Mouse (Mus musculus) olfactory bulb, adult 2 months (tissue): ENCODE data around the gene Il1r1.

Experiments
- CTCF ChIP-seq: fragments of 200-500 bp; IDR thresholded peaks from 2 replicates; pipeline ENCODE4 v1.5.1; 2012; ENCODE audit warnings: low read depth, mild to moderate bottlenecking, low read length, moderate library complexity; ENCODE audit not compliant: insufficient read depth
- POLR2A ChIP-seq: fragments of 200-500 bp; IDR thresholded peaks from 2 replicates; pipeline ENCODE4 v1.6.1; 2012; ENCODE audit warnings: mild to moderate bottlenecking, low read depth, low read length, moderate library complexity; ENCODE audit not compliant: insufficient read depth

- no peak for TF ChIP-seq CTCF
- TF ChIP-seq POLR2A, result no peak
Measured at GRCm38 (mm10) chr1:40355904-40356521, 131.1 kb downstream of the Il1r1 start.
